Mouse (Mus musculus): ENCODE data around the gene Wdr78.

GRCm38 (mm10) chr4:103098532-103098931 lies 15.8 kb downstream of the Wdr78 start:
- TF ChIP-seq CTCF (IDR thresholded peaks at IDR 0.05; ENCODE audit: low read depth, low read length) (no peak), POLR2A (IDR thresholded peaks at IDR 0.05; ENCODE audit: extremely low read depth, insufficient read depth, low read length) (no peak)

Data from liver, adult 2 months (tissue).